Mouse (Mus musculus) liver, adult 10 weeks (tissue): ENCODE measurements around the gene Safb. TPM values are rescaled to one million over a fixed set of nuclear protein-coding genes. Genes with fewer than 3 reads are reported as not detected.

ENCODE experiments used
- polyA plus RNA-seq: library from polyadenylated mRNA; stranded (reverse); fragments of 350-450 nt; fragmentation: Illumina TruSeq; extraction: RNeasy Lipid Tissue Mini Kit (QIAGEN cat#74804); gene quantifications from one replicate; pipeline ENCODE4 v1.2.3, GENCODE M21; 2014; ENCODE audit warnings: low read depth, low replicate concordance

Safb gene
- polyA plus RNA-seq: 7.8 TPM

GRCm38 (mm10) chr17:56584257-56585130 is at the start of gene Safb, which contains the start of gene Safb2:
TSS of gene Safb (plus strand) at chr17:56584825.
TSS of gene Safb2 (minus strand) at chr17:56584585.

DNA sequence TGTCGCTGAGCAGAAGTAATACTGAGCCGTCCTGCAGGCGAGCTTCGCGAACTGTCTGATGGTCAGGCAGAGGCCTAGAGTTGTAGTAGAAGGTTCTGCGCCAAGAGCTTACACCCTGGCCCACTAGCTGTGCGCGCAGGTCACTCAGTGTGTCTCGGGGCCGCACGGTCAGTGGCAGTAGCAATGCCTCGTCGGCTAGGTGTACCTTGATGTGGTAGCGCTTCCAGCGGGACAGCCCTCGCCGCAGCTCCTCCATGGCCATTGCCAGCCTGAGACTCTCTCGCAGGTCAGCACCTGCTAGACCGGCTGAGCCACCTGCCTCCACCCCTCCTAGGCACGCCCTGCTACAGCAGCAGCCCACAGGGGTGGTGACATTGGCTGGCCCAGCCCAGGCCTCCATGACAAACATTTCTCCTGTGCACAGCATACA is 30.5 kb upstream of the Safb start, which contains the start of gene Gm20219:
Gm20219 (minus strand) TSS at position 266 of the 430 bp plus-strand sequence.

GRCm38 (mm10) chr17:56609452-56610171 is 25.0 kb downstream of the Safb start, which contains the start of gene 2410015M20Rik:
TSS of gene 2410015M20Rik (minus strand) at chr17:56609771.

GRCm38 (mm10) chr17:56613236-56613844 is 28.7 kb downstream of the Safb start, which contains the start of gene Rpl36:
TSS of gene Rpl36 (plus strand) at chr17:56613416.

DNA sequence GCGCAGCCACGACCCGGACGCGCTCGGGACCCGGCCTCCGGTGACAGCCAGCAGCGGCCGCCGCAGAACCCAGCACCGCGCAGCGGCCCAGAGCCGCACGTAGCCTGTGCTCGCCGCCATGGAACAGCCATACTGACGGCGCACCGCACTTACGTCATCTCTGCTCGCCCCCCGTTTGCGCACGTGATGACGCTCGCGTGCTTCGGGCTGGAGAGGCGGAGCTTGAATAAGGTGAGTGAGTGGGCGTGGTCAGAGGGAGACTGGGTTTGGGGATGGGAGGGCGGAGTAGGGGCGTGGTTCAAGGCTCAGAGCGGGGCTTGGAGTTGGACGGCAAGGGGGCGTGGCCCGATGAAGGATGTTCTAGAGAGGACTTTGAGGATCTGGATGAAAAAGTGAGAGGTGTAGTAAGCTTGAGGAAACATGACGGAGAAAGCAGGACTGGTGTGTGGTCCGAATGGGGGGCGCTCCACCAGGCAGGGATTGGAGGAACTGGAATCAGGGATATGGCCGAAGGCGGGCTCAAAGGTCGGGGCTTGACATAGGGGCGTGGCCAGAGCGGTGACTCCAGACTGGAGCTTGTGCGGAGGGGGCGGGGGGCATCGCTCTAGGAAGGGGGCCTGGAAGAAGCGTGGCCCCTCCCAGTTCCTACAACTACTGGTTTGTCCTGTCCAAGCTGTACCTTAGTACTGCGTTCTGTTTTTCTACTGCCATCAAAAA is 42.3 kb downstream of the Safb start, which contains the start of gene Lonp1:
Lonp1 (minus strand) TSS at position 134 of the 717 bp plus-strand sequence.

GRCm38 (mm10) chr17:56627530-56628277 is 43.1 kb downstream of the Safb start, which contains the start of gene Catsperd:
TSS of gene Catsperd (plus strand) at chr17:56628143.

Other genes starting within 250 kb of the Safb start
- 0.08 TPM for gene Ptprs, start 108.3 kb upstream of the Safb start, polyA plus RNA-seq
- not detected for gene Znrf4, start 72.4 kb upstream of the Safb start, polyA plus RNA-seq
- gene Gm20219, start 30.4 kb upstream of the Safb start, polyA plus RNA-seq: not detected
- gene Safb2, start 240 bp upstream of the Safb start, polyA plus RNA-seq: 22.4 TPM
- 30.1 TPM for gene 2410015M20Rik, start 24.9 kb downstream of the Safb start, polyA plus RNA-seq
- not detected for gene Rpl36, start 28.6 kb downstream of the Safb start, polyA plus RNA-seq
- gene Lonp1, start 42.1 kb downstream of the Safb start, polyA plus RNA-seq: 10.4 TPM
- gene Catsperd, start 43.3 kb downstream of the Safb start, polyA plus RNA-seq: 0.53 TPM
- 1.4 TPM for gene Ranbp3, start 88.5 kb downstream of the Safb start, polyA plus RNA-seq
- not detected for gene Ndufa11, start 132.9 kb downstream of the Safb start, polyA plus RNA-seq
- gene Vmac, start 133.2 kb downstream of the Safb start, polyA plus RNA-seq: 6.5 TPM
- gene Nrtn, start 172.7 kb downstream of the Safb start, polyA plus RNA-seq: not detected
- gene Dus3l, start 179.9 kb downstream of the Safb start, polyA plus RNA-seq: 0.64 TPM
- gene Prr22, start 185.4 kb downstream of the Safb start, polyA plus RNA-seq: not detected
- gene Rfx2, start 246.2 kb downstream of the Safb start, polyA plus RNA-seq: not detected